Mouse (Mus musculus) cerebellum, adult 11-12 months (tissue): ENCODE measurements at regions not wholly inside any gene's neighbourhood (a gene's known extent, or its start where the extent isn't known, plus 50 kb on each side); places are given as distances from the start of the nearest gene placed in this dataset.
A peak's percentile ranks its signal among the peaks of the same experiment; 100 is the strongest.

ENCODE experiments used
- DNase-seq: peaks from one replicate; pipeline ENCODE4 v3.0.0; 2022

GRCm38 (mm10) chrX:166091011-166091410 lies 79.2 kb upstream of the Gemin8 start:
- DNase-seq = peak; percentile 7

- DNase-seq = no peak
Measured at GRCm38 (mm10) chrX:166107184-166107716, 63.0 kb upstream of the Gemin8 start.
